Mouse (Mus musculus) forebrain, embryonic 14.5 days (tissue): Measurements from ENCODE around the gene Thg1l. TPM values are rescaled to one million over a fixed set of nuclear protein-coding genes. Genes with fewer than 3 reads are reported as not detected.

Experiments used
- ATAC-seq: fragments of 200-750 bp; cut with Nextera tagmentation; 2 replicates; pipeline ENCODE4 v1.8.0; 2017; ENCODE audit warnings: mild to moderate bottlenecking, moderate library complexity
- DNase-seq: peaks from one replicate; pipeline ENCODE4 v3.0.0-alpha.2; 2015; ENCODE audit warnings: low spot score
- H3K27ac ChIP-seq: fragments of 300-500 bp; sonication (generic); 2 replicates; pipeline ENCODE4 v1.5.1; 2014; ENCODE audit warnings: low read depth, mild to moderate bottlenecking, control low read depth, low read length, moderate library complexity
- H3K27me3 ChIP-seq: fragments of 300-500 bp; sonication (generic); replicated peaks from 2 replicates; pipeline ENCODE4 v1.6.1; 2014; ENCODE audit warnings: low read length, control low read depth, mixed read lengths; ENCODE audit not compliant: control insufficient read depth, insufficient read depth
- H3K36me3 ChIP-seq: fragments of 300-500 bp; sonication (generic); 2 replicates; pipeline ENCODE4 v1.6.1; 2014; ENCODE audit warnings: low read length, control low read depth; ENCODE audit not compliant: control insufficient read depth, insufficient read depth
- H3K4me1 ChIP-seq: fragments of 300-500 bp; sonication (generic); 2 replicates; pipeline ENCODE4 v1.6.1; 2014; ENCODE audit warnings: antibody characterized with exemption, low read length, control low read depth; ENCODE audit not compliant: control insufficient read depth, insufficient read depth
- H3K4me2 ChIP-seq: fragments of 300-500 bp; sonication (generic); 2 replicates; pipeline ENCODE4 v1.6.1; 2014; ENCODE audit warnings: mild to moderate bottlenecking, control low read depth, low read length
- H3K4me3 ChIP-seq: fragments of 300-500 bp; sonication (generic); 2 replicates; pipeline ENCODE4 v1.5.1; 2014; ENCODE audit warnings: low read depth, low read length, control low read depth
- H3K9ac ChIP-seq: fragments of 300-500 bp; sonication (generic); 2 replicates; pipeline ENCODE4 v1.6.1; 2014; ENCODE audit warnings: mild to moderate bottlenecking, low read length, control low read depth, moderate library complexity
- H3K9me3 ChIP-seq: fragments of 300-500 bp; sonication (generic); replicated peaks from 2 replicates; pipeline ENCODE4 v1.6.1; 2016; ENCODE audit warnings: low read length, control low read depth, mixed read lengths; ENCODE audit not compliant: control insufficient read depth
- WGBS: fragments of 180-500 bp; shearing (Covaris S2); extraction: QIAGEN DNeasy Blood & Tissue Kit; methylation state at CpG from one replicate; pipeline ENCODE4 v1.1.7; 2014; 5-methylcytosine and 5-hydroxymethylcytosine counted together
- polyA plus RNA-seq: library from polyadenylated mRNA; unstranded; fragments of >200 nt; fragmentation: Nextera tagmentation; extraction: Ambion mirVana; gene quantifications from 2 replicates; pipeline ENCODE4 v1.2.1, GENCODE M21; 2014

Gene Thg1l
- polyA plus RNA-seq, 1 experiment from 2014 or later, result 9.4 TPM

DNA sequence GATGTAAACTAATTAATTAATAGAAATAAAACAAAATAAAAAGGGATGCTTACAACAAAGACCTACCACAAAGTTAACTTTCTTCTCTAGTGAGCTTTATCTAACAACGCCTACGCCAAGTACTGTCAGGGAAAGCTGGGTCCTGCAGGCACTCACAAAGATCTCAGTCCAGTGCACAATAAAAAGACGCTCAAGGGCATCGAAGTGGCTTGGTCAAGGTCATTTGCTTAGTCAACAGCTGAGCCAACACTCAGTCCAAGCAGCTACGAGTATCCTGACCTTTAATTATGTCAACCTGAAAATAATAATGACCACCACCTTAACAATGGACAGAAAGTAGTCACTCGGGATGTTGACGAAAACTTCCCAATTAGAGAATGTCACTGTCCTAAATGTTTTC is 13.0 kb downstream of the Thg1l start:
- no peak overlapping the region for H3K9ac ChIP-seq
- H3K4me2 ChIP-seq, result no peak overlapping the region
- no peaks in the 10 kb centered on the region for H3K27me3 ChIP-seq
- H3K9me3 ChIP-seq, result no peaks in the 10 kb centered on the region
- H3K4me1 ChIP-seq, result peaks cover 15% of the 10 kb centered on the region
- no peak overlapping the region for H3K27ac ChIP-seq
- no peak overlapping the region for H3K4me3 ChIP-seq
- ATAC-seq, result no peak
- peaks cover 3% of the 10 kb centered on the region for H3K36me3 ChIP-seq
- 88% methylated on average over 7 of the region's 7 CpGs for whole genome bisulfite sequencing
- DNase-seq, result no peak

DNA sequence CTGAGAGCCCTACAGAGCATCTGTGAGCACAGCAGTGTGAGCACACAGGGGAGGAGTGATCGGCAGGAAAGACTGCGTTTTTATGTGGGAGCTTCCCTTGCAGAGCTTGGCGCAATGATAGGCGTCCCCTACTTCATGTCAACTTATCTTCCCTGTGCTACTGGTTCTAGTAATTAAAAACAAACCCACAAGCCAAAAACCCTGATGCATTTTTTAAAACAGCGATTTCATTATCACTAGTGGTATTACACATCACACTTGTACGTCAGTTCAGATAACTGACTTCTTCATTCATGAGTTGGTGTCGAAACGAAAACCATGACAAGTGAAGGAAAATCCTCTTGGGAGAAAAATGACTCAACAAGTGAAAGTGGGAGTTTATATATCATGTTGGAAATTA is 16.4 kb downstream of the Thg1l start:
- H3K9ac ChIP-seq, result no peak overlapping the region
- 88% methylated on average over 8 of the region's 8 CpGs for WGBS
- ATAC-seq (no peak), DNase-seq (no peak)
- H3K4me3 ChIP-seq, result no peak overlapping the region
- no peaks in the 10 kb centered on the region for H3K9me3 ChIP-seq
- H3K27me3 ChIP-seq, result no peaks in the 10 kb centered on the region
- H3K36me3 ChIP-seq, result peaks cover 18% of the 10 kb centered on the region
- peaks cover 15% of the 10 kb centered on the region for H3K4me1 ChIP-seq
- no peak overlapping the region for H3K4me2 ChIP-seq
- H3K27ac ChIP-seq, result no peak overlapping the region

DNA sequence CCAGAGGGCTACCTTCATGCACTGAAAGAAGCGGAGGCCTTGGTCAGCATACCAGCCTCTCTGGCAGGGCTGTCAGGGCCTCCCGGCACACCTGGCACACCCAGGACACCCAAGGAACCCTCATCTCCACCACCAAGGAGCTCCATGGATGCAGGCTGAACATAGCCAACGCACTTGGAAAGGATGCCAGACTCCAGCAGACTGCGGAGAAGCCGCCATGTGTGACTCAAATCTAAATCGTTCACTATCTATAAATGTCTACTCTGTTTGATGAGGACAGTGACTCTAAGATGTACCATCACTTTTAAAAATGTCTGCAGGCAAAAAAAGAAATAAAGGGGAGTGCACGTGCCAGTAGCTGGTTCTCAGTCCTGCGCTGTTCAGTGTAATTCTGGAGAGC is 17.8 kb downstream of the Thg1l start:
- WGBS, result 94% methylated on average over 8 of the region's 8 CpGs
- H3K9me3 ChIP-seq, result no peaks in the 10 kb centered on the region
- H3K36me3 ChIP-seq, result peaks cover 32% of the 10 kb centered on the region

DNA sequence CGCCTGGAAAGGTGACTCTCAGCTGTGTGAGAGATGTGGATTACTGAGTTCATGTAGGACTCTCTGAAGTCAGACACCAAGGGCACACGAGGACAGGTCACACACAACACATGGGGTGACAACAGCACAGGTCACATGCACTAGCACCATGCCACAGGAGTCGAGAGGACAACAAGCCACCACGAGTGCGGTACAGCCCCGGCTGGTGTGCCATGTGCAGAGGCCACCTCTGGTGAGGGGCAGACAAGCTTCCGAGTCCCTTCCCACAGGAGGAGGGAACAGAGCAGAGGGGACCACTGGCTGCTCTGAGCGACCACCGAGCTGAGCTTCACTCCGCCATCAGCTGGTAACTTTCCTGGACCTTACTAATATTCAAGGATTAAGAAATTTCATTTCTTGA is 22.5 kb downstream of the Thg1l start:
- DNase-seq, result no peak
- 93% methylated on average over 10 of the region's 10 CpGs for WGBS
- Histone ChIP-seq H3K27me3 (no peaks in the 10 kb centered on the region), H3K4me1 (no peaks in the 10 kb centered on the region), H3K9ac (no peak overlapping the region), H3K9me3 (no peaks in the 10 kb centered on the region), H3K27ac (no peak overlapping the region), H3K36me3 (peaks cover 55% of the 10 kb centered on the region), H3K4me3 (no peak overlapping the region), H3K4me2 (no peak overlapping the region)
- no peak for ATAC-seq

More for the DNA sequence above, 17.8 kb downstream of the Thg1l start:
- no peak overlapping the region for H3K4me2 ChIP-seq
- no peak overlapping the region for H3K27ac ChIP-seq
- H3K4me1 ChIP-seq, result peaks cover under 1% of the 10 kb centered on the region; the same call in 1 of the 2 replicates
- no peaks in the 10 kb centered on the region for H3K27me3 ChIP-seq
- no peak overlapping the region for H3K4me3 ChIP-seq
- H3K9ac ChIP-seq, result no peak overlapping the region
- DNase-seq (no peak), ATAC-seq (no peak)

DNA sequence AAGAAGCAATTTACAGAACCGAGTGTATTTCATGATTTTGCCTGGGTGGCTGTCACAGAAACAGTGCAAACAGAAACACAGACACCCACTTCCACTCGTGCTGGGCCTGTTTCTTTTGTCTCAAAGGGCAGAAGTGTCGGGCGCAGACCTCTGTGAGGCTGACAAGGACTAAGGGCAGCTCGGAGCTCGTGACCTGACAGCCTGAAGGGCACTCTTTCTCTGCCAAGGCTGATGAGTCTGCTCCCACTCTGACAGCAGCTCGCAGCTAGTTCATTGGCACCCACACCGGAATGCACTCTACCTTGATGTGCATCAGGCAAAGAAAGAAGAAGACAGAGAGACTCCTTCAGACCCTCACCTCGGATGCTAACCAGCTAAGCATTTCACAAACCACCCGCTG is 25.8 kb downstream of the Thg1l start:
- no peak overlapping the region for H3K4me3 ChIP-seq
- ATAC-seq (no peak), DNase-seq (no peak)
- no peaks in the 10 kb centered on the region for H3K27me3 ChIP-seq
- H3K9me3 ChIP-seq, result no peaks in the 10 kb centered on the region
- H3K4me2 ChIP-seq, result no peak overlapping the region
- no peaks in the 10 kb centered on the region for H3K4me1 ChIP-seq
- WGBS, result 86% methylated on average over 10 of the region's 10 CpGs
- no peak overlapping the region for H3K27ac ChIP-seq
- peaks cover 40% of the 10 kb centered on the region for H3K36me3 ChIP-seq
- H3K9ac ChIP-seq, result no peak overlapping the region

DNA sequence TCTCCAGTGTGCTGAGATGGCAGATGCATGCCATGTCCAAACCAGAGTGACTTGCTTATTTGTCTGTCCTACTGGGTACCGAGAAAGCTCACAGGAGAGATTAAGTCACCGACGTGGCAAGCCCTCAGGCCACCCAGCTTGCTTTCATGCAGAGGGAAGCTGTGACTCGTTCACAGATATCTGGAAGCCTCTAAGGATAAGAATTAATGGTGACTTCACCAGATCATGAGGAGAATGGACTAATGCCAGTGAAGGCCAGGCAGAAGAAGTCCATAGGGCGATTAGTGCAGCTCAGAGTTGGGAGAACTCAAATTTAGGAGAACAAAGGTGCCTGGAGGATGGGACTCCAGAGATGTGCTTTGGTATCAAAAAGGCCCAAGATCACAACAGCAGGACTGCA is 27.8 kb downstream of the Thg1l start:
- no peaks in the 10 kb centered on the region for H3K9me3 ChIP-seq
- WGBS, result 58% methylated on average over 5 of the region's 5 CpGs

DNA sequence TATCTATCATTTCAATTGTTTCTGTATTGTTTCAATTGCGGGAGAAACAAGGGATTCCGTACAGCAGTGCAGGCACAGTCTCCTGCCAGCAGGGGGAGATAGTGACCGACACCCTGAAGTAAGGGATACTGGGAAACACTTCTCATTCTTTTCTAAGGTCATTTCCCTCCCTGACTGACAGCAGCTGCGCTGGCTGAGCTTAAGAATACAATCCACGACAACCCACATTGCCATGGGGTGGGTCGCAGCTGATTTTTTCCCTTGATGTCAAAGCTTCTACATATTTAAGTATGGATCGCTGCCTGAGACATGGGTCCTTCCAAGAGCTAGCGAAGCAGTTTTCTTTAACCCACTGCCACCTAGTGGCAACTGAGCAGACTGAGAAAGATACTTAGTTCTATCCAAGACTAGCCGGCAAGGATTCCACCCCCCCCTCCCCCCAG is 28.6 kb downstream of the Thg1l start:
- H3K9ac ChIP-seq, result no peak overlapping the region
- H3K4me3 ChIP-seq, result 0 out of 2 replicates have a peak overlapping the region, but pooled peaks have one; percentile 3
- under 1% methylated on average over 9 of the region's 9 CpGs for WGBS
- H3K4me1 ChIP-seq, result no peaks in the 10 kb centered on the region
- H3K27me3 ChIP-seq, result no peaks in the 10 kb centered on the region
- peak; percentile 93 for ATAC-seq
- DNase-seq, result peak; percentile 94
- no peaks in the 10 kb centered on the region for H3K9me3 ChIP-seq
- H3K36me3 ChIP-seq, result peaks cover 18% of the 10 kb centered on the region
- no peak overlapping the region for H3K27ac ChIP-seq
- H3K4me2 ChIP-seq, result peak overlapping the region; percentile 39

More for the DNA sequence above, 27.8 kb downstream of the Thg1l start:
- ATAC-seq, result no peak; the same call in 1 of the 2 replicates
- Histone ChIP-seq H3K4me1 (no peaks in the 10 kb centered on the region), H3K4me2 (no peak overlapping the region), H3K36me3 (peaks cover 22% of the 10 kb centered on the region), H3K27me3 (no peaks in the 10 kb centered on the region), H3K4me3 (no peak overlapping the region), H3K27ac (no peak overlapping the region), H3K9ac (no peak overlapping the region)
- no peak for DNase-seq

DNA sequence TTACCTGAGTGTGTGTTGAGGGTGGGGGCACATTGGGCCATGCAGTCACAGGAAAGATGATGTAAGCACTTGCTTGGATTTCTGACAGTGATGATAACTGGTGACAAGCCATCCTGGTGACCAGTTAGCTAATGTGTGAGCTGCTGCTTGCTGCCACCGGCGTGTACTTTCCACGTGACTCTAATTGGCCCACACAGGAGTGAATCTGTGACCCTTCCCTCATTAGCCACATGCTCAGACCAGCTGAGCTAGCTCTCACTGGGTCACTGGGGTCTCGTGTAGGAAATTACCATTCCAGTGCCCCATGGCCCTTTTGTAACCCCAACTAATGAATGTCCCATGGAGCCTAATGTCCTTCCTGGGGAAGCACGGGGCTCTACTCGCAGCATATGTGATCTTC is 29.9 kb downstream of the Thg1l start:
- H3K27me3 ChIP-seq, result no peaks in the 10 kb centered on the region
- no peak overlapping the region for H3K4me2 ChIP-seq
- H3K4me3 ChIP-seq, result no peak overlapping the region
- H3K4me1 ChIP-seq, result 0 out of 2 replicates have a peak, but pooled peaks cover 4% of the 10 kb centered on the region
- no peak overlapping the region for H3K9ac ChIP-seq
- H3K9me3 ChIP-seq, result no peaks in the 10 kb centered on the region
- 47% methylated on average over 6 of the region's 6 CpGs for WGBS
- ATAC-seq, result no peak
- H3K27ac ChIP-seq, result no peak overlapping the region
- peaks cover 11% of the 10 kb centered on the region for H3K36me3 ChIP-seq
- DNase-seq, result no peak

DNA sequence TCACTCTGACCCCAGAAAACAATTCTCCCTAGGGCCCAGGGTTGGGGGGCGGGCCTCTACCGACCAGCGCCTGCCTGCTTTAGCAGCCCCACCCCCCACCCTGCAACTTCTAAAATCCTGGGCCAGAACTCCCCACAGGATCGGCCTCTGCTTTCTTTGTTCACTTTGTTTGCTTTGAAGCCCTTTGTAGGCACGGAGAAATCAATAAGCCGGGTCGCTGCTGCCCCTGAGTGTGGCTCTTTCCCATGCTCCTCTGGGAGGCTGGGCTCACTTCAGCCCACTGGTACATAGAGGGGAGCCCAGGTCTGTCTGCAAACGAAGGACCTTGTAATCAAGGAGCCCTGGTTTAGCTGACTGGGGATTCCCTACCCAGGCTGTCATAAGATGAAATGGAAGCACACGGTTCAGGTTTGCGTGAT is 33.8 kb downstream of the Thg1l start:
- Histone ChIP-seq H3K4me2 (peak overlapping the region; percentile 28), H3K27ac (no peak overlapping the region), H3K9me3 (no peaks in the 10 kb centered on the region), H3K4me3 (no peak overlapping the region), H3K27me3 (no peaks in the 10 kb centered on the region), H3K4me1 (0 out of 2 replicates have a peak, but pooled peaks cover 4% of the 10 kb centered on the region), H3K9ac (peak overlapping the region; percentile 40), H3K36me3 (no peaks in the 10 kb centered on the region)
- ATAC-seq (peak; percentile 44), DNase-seq (peak; percentile 35)
- whole genome bisulfite sequencing, result 8% methylated on average over 10 of the region's 10 CpGs
